Mouse (Mus musculus): Measurements from ENCODE around the gene Syp.

The Syp gene

GRCm38 (mm10) chrX:7638401-7639091, at the start of gene Syp:
Gene Syp, plus strand, starts transcription at chrX:7638471.
- DNase-seq (ENCODE audit: low read depth, low spot score), result peak; percentile 90

GRCm38 (mm10) chrX:7595371-7595770, 42.9 kb upstream of the Syp start:
- no peak for DNase-seq (ENCODE audit: low read depth, low spot score)

DNA sequence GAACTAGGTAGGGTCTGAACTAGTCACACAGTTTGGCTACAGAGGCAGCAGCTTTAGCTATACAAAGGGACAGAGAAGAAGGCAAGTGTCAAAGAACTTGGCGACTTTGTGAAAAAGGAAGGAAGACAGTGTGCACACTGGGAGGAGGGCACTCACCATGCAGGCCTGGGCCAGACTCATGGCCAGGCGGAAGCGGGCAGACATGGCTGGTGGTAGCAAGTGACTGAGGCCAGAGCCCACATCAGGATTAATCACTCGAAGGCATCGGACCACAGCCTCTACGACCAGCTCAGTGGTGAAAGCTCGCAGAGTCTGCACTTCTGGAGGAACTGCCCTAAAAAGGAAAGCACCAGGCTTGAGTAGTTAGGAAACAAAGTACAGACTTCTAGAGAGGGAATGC, 34.3 kb upstream of the Syp start:
- DNase-seq (ENCODE audit: low read depth, low spot score), result no peak

- DNase-seq (ENCODE audit: low read depth, low spot score), result peak; percentile 86
Observed at GRCm38 (mm10) chrX:7604879-7605574, 33.2 kb upstream of the Syp start, which contains the start of gene Ccdc22. Gene Ccdc22, minus strand, starts transcription at chrX:7605517.

GRCm38 (mm10) chrX:7605575-7605941, 32.7 kb upstream of the Syp start:
- no peak for DNase-seq (ENCODE audit: low read depth, low spot score)

DNA sequence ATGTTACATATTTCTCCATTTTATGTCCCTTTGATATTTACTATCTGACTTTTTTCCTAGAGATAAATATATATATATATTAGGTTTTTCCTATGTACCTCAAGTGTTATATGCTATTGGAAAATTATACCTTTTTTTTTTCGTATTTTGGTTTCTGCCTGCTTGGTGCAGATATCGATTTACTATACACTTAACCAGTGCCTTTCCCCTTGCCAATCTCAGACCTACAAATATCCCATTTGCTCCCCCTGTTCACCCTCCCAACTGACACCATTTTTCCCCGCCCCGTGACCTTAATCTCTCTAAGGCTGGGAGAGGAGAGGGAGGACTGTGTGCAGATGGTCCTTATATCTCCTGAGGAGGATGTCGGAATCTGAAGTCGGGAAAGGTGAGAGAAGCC, 31.5 kb upstream of the Syp start, which contains the start of gene Cacna1f:
Cacna1f (plus strand) TSS at position 301 of the 400 bp plus-strand sequence.
- DNase-seq (ENCODE audit: low read depth, low spot score), result no peak

DNA sequence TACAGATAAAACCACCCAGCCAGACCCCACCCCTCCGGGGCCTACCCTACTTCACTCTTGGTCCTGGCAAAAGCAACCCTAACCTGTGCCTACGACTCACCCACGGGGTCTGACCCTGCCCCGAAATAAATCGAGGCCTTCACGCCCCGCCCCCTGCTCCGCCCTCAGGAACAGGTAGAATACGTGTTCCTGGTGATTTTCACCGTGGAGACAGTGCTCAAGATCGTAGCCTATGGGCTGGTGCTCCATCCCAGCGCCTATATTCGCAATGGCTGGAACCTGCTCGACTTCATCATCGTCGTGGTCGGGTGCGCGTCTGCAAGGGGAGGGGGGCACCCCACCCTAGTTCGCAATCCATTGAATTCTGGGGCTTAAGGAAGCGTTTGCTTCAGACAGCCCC, 28.2 kb upstream of the Syp start:
- DNase-seq (ENCODE audit: low read depth, low spot score), result no peak

DNA sequence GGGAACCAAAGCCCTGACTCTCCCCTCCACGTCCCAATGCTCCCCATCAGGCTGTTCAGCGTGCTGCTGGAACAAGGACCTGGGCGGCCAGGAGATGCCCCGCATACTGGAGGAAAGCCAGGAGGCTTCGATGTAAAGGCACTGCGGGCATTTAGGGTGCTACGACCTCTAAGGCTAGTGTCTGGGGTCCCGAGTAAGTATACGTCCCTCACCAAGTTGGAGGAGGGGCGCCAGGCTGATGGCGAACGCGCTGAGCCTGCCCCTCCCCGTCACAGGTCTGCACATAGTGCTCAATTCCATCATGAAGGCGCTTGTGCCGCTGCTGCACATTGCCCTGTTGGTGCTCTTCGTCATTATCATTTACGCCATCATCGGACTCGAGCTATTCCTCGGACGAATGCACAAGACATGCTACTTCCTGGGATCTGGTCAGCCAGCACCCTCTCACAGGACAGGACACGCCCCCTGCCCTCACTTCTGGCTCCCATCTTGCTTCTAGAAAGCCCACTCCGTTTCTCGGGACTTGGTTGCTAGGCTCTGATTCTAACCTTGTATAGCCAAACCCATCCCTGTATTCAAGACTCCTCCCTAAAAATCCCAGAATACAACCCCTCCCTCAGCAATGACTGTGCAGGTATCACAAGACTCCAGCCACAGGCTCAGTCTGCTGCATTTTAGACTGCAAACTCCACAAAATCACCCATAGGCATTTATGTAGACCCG, 27.6 kb upstream of the Syp start:
- peak; percentile 13 for DNase-seq (ENCODE audit: low read depth, low spot score)

GRCm38 (mm10) chrX:7617889-7618551, 20.3 kb upstream of the Syp start:
- no peak for DNase-seq (ENCODE audit: low read depth, low spot score)

DNA sequence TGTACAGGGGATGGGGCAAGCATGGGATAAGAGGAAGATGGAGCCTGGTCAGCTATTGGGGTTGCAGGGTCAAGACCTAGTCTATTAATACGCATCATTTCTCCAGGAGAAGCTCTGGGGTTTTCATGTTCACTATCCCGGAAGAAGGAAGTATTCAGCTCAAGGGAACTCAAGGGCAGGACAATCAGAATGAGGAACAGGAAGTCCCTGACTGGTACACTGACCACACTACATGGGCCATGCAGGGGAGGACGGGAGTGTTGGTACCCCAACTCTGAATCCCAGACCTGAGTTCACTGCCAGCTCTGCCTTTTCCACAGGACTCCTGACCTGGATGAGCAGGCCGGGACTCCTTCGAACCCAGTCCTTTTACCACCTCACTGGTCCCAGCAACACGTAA, 5.7 kb upstream of the Syp start:
- DNase-seq (ENCODE audit: low read depth, low spot score), result no peak

DNA sequence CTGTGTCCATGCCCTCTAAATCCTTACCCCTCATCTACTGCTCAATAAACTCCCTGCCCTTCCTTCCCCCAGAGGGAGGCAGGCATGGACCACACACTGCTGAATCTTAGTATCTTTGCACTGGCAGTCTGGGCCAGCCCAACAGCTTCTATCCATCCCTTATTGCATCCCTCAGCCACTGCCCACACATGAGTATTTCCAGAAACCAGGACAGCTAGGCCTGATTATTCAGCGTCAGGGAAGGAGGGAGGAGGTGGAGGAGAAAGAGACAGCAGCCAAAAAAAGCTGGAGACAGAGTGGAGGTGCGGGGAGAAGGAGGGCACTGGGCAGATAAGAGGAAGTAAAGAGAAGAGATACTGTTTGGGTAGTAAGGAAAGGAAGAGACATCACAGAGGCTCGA, 3.2 kb upstream of the Syp start:
- DNase-seq (ENCODE audit: low read depth, low spot score), result no peak

DNA sequence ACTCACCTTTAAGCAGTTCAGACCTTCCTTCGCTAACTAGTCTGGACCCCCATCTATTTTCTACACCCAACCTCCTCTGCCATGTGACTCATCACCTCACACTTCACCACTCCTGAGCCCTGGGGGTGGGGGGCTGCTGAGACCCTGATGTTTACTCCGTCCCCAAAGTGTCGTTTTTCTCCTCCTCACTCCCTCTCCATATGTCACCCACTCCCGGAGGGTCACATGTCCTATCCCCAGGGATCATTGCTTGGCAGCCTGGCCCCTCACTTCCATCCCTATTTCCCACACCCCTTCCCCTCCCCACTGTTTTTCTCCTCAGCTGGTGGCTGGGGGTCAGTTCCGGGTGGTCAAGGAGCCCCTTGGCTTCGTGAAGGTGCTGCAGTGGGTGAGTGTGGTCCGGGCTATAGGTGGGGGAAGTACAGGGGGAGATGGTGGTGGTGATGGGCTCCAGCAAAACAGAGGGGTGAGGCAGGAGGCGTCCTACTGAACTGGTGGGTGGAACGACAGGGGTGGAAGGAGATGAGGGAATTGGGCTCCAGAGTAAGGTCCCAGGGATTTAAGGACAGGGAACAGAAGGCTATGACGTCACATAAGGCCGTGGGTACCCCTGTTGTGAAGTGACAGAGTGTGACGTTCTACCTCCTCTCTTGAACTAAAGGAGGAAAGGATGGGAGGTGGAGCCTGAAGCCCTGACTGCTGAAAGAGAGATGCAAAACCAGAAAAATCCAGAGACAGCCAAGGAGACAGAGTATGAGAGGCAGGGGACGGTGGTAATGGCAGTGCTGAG, 1.5 kb downstream of the Syp start:
- DNase-seq (ENCODE audit: low read depth, low spot score), result no peak

GRCm38 (mm10) chrX:7640785-7641184, 2.5 kb downstream of the Syp start:
- peak; percentile 25 for DNase-seq (ENCODE audit: low read depth, low spot score)

DNA sequence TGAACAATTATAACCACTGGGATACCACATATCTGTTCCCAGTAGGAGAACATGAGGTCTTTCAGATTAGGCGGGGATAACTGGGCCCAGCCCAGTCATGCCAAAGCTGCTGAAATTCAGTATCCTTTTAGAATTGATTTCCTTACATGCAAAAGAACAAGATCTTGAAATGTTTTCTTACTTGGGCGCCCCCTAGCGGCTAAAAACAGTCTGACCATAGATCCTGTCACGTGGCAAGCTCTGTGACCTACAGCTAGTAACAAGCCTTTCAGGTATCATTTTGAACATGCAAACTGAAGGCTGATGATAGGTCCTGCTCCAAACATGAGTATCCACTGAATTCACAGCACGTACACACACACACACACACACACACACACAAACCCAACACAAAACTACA, 7.1 kb downstream of the Syp start:
- peak; percentile 78 for DNase-seq (ENCODE audit: low read depth, low spot score)

DNA sequence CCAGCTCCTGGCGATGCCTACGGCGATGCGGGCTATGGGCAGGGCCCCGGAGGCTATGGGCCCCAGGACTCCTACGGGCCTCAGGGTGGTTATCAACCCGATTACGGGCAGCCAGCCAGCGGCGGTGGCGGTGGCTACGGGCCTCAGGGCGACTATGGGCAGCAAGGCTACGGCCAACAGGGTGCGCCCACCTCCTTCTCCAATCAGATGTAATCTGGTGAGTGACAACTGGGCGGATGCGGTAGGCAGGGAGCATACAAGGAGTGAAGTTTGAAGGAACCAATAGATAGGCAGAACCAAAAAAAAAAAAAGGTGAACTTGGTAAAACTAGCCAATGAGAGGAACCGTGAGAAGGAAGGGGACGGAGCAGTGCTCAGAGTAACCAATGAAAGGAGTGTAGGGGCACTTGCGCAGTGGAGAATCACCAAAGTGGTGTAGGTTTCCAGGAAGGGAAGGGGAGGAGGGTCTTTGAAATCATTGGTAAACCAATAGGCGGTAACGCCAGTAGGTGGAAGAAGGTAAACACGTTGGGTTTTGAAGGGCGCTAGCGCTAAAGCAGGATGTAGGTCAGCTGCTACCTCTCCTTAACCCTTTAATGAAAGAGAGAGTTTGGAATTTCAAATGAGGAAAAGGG, 10.5 kb downstream of the Syp start:
- peak; percentile 97 for DNase-seq (ENCODE audit: low read depth, low spot score)

DNA sequence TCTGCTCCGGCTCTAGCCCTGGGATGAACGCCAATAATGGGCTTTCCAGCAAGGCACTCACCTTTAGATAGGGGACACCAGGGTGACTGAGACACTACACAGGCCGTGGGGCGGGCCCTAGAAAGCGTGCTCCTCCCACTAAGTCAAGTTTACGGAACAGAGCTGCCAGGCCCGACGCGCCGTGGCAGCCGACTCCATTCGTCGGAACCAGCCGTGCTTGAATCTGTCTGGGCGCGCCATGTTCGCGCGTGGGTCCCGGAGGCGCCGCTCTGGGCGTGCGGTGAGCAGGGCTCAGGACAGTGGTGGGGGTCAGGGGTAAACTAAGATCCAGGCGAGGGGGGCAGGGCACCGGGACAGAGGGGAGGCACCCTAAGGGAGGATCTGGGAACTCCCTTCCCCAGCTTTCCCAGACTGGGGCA, 19.0 kb downstream of the Syp start, which contains the start of gene Prickle3:
Prickle3 (plus strand) TSS at position 40 of the 419 bp plus-strand sequence.
- peak; percentile 30 for DNase-seq (ENCODE audit: low read depth, low spot score)

GRCm38 (mm10) chrX:7658031-7658784, 19.9 kb downstream of the Syp start:
- peak; percentile 31 for DNase-seq (ENCODE audit: low read depth, low spot score)

DNA sequence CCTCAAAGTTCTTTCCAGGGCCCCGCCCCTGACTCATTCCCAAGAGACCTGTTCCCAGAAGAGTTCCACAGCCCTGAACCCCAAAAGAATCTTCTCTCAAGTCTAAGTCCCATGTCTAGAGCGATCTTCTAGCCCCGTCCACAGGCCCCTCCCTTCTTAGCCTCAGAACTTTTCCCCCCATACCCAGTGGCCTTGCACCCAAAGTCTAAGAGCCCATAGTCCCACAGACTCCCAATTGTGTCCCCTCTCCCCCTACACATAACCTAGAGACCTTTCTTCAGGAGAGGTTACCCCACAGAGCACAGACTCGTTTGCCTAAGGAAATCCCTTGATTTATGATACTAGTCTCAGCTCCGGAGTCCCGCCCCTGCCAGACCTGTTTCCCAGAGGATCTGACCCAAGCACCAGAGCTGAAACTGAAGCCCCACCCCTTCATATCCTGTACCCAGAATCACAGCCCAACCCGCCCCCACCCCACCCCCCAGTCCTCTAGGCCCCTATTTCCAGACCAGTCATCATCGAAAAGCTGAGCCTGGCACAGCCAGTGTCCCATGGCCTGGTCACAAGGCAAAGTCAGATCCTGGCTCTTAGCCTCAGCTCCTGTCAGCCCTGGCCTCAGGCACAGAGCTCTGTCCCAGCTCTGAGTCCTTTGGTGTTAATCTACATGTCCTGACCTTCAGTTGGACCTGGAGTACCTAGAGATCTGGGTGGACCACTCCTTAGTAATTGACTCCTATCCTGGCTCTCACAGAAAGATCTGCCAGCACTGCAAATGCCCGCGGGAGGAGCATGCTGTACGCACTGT, 20.7 kb downstream of the Syp start:
- DNase-seq (ENCODE audit: low read depth, low spot score), result peak; percentile 25

- no peak for DNase-seq (ENCODE audit: low read depth, low spot score)
Observed at GRCm38 (mm10) chrX:7661086-7661485, 22.8 kb downstream of the Syp start.

Measured in ES-CJ7 (cell line).